Mouse (Mus musculus) ovary, adult 10 weeks (tissue): ENCODE measurements around the gene Gamt. TPM values are rescaled to one million over a fixed set of nuclear protein-coding genes. Genes with fewer than 3 reads are reported as not detected.

Experiments
- polyA plus RNA-seq: library from polyadenylated mRNA; stranded (reverse); fragments of 350-450 nt; fragmentation: Illumina TruSeq; extraction: RNeasy Lipid Tissue Mini Kit (QIAGEN cat#74804); gene quantifications from one replicate; pipeline ENCODE4 v1.2.3, GENCODE M21; 2014

The Gamt gene
- polyA plus RNA-seq: not detected

GRCm38 (mm10) chr10:80260642-80261584, at the start of gene Gamt, which contains the start of gene Dazap1:
Gene Gamt, minus strand, starts transcription at chr10:80261012.
Gene Dazap1, plus strand, starts transcription at chr10:80261486.

GRCm38 (mm10) chr10:80295618-80296425, 35.0 kb upstream of the Gamt start, which contains the start of gene Apc2:
Gene Apc2, plus strand, starts transcription at chr10:80295977.

GRCm38 (mm10) chr10:80292251-80293146, 31.7 kb upstream of the Gamt start, which contains the start of gene Rps15:
Gene Rps15, plus strand, starts transcription at chr10:80292453.

DNA sequence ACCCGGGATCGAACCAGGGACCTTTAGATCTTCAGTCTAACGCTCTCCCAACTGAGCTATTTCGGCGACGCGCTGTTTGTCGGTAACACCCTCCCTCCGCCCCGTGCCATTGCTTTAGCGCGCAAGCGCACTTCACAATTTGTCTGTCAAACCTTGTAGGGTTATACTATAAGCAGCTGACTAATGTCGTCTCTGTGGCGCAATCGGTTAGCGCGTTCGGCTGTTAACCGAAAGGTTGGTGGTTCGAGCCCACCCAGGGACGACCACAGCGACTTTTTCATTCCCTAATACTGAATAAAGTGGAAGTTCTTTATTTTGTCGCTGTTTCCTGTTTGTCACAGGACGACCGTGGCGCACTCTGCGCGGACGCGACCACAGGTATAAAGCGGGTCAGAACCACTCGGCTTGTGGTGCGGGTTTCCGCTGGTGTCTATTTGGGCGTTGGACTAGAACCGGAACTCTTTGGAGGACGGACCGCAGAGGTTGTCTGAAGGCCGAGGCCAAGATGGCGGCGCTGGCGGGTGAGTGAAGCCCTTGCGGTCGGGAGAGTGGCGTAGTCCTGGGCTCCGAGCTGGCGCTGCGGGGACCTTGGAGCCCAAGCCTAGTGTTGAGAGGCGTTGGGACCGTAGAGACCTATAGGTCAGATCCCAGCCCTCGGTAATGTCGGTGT, 11.7 kb downstream of the Gamt start, which contains the start of gene Ndufs7:
Ndufs7 (plus strand) TSS at position 151 of the 670 bp plus-strand sequence.

DNA sequence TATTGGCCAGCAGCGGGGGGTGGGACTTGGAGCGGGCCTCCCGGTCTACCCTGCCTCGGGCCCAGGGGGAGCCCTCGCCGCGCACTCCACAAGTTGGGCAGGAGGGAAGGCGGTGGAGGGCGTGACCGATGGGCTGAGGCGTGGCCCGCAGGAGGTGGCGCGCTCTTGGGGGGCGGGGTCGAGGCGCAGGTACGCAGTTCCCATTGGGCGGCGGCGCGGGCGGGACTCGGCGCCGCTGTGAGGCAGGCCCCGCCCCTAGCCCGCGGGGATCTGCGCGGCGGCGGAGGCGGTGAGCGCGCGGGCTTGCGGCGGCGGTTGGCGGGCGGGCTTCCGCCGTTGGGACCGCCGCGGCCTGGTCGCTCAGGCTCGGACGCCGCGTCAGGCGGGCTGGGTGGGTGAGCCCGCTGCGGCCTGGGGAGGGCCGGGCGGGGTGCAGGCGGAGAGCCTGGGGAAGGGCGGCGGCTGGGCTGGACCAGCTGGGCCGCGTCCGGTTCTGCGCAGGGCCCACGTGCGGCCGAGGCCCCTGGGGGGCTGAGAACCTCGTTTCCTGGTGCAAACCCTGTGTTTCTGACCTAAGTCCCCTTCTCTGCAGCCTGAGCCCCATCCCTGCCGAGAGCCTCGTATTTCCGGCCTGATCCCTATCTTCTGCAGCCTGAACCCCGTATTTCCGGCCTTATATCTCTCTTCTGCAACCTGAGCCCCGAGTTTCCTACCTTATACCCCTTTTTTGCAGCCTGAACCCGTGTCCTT, 34.2 kb downstream of the Gamt start, which contains the start of gene Mum1:
Mum1 (plus strand) TSS at position 19 of the 750 bp plus-strand sequence.

Other genes starting within 250 kb of the Gamt start
- not detected for gene Arhgap45, start 244.4 kb downstream of the Gamt start, polyA plus RNA-seq
- 0.51 TPM for gene Polr2e, start 221.2 kb downstream of the Gamt start, polyA plus RNA-seq
- 21.6 TPM for gene Gpx4, start 213.8 kb downstream of the Gamt start, polyA plus RNA-seq
- 0.29 TPM for gene Sbno2, start 155.4 kb downstream of the Gamt start, polyA plus RNA-seq
- 4.8 TPM for gene Stk11, start 145.2 kb downstream of the Gamt start, polyA plus RNA-seq
- gene Atp5d, start 122.4 kb downstream of the Gamt start, polyA plus RNA-seq: 0.34 TPM
- gene Cbarp, start 120.2 kb downstream of the Gamt start, polyA plus RNA-seq: not detected
- gene Midn, start 112.7 kb downstream of the Gamt start, polyA plus RNA-seq: 10.3 TPM
- 34.8 TPM for gene Cirbp, start 95.0 kb downstream of the Gamt start, polyA plus RNA-seq
- gene 1600002K03Rik, start 88.1 kb downstream of the Gamt start, polyA plus RNA-seq: 1.1 TPM
- gene Efna2, start 81.5 kb downstream of the Gamt start, polyA plus RNA-seq: 5.3 TPM
- 5.4 TPM for gene Mum1, start 34.6 kb downstream of the Gamt start, polyA plus RNA-seq
- gene Ndufs7, start 11.9 kb downstream of the Gamt start, polyA plus RNA-seq: 1.1 TPM
- gene Dazap1, start 474 bp upstream of the Gamt start, polyA plus RNA-seq: 25.0 TPM
- gene Rps15, start 31.4 kb upstream of the Gamt start, polyA plus RNA-seq: not detected
- not detected for gene Apc2, start 35.0 kb upstream of the Gamt start, polyA plus RNA-seq
- 1.1 TPM for gene 2310011J03Rik, start 59.5 kb upstream of the Gamt start, polyA plus RNA-seq
- not detected for gene Pcsk4, start 68.5 kb upstream of the Gamt start, polyA plus RNA-seq
- not detected for gene Reep6, start 68.9 kb upstream of the Gamt start, polyA plus RNA-seq
- not detected for gene Adamtsl5, start 87.4 kb upstream of the Gamt start, polyA plus RNA-seq
- not detected for gene Plk5, start 95.4 kb upstream of the Gamt start, polyA plus RNA-seq
- 29.8 TPM for gene Mex3d, start 126.6 kb upstream of the Gamt start, polyA plus RNA-seq
- gene Mbd3, start 138.5 kb upstream of the Gamt start, polyA plus RNA-seq: not detected
- gene Uqcr11, start 145.8 kb upstream of the Gamt start, polyA plus RNA-seq: not detected
- gene Tcf3, start 172.6 kb upstream of the Gamt start, polyA plus RNA-seq: 6.6 TPM
- not detected for gene Onecut3, start 233.8 kb upstream of the Gamt start, polyA plus RNA-seq